Mouse (Mus musculus) v-Abl transformed pro-B cells (cell line): ENCODE data around the gene Sytl2.

Experiments used
- in situ Hi-C, 2 experiments: fragments of 400-800 bp; cut with MboI; formaldehyde crosslinking; loops; one replicate each; pipeline ENCODE4 v1.15.1; 2025; ENCODE audit not compliant: unreplicated experiment in 2 of 2

Sytl2 gene

GRCm38 (mm10) chr7:90301942-90302646 is at the start of gene Sytl2:
Sytl2 (plus strand) TSS chr7:90302252.
- in situ Hi-C loops: loop anchor here in 1 of 2 experiments (10.0 kb wide), 1 partner anchor 83 kb away; no protein-coding TSS in a partner anchor

GRCm38 (mm10) chr7:90252946-90253345 is 49.1 kb upstream of the Sytl2 start:
- in situ Hi-C loops: loop anchor here in 1 of 2 experiments (25.0 kb wide), 1 partner anchor 1184 kb away; no protein-coding TSS in a partner anchor

- in situ Hi-C loops: loop anchor here in 1 of 2 experiments (25.0 kb wide), 1 partner anchor 1179 kb away; no protein-coding TSS in a partner anchor
Observed at GRCm38 (mm10) chr7:90258701-90259100, 43.4 kb upstream of the Sytl2 start.

GRCm38 (mm10) chr7:90259899-90260298 is 42.2 kb upstream of the Sytl2 start:
- in situ Hi-C loops: loop anchor here in 1 of 2 experiments (10.0 to 25.0 kb wide), 3 partner anchors 105 to 1177 kb away; no protein-coding TSS in a partner anchor

GRCm38 (mm10) chr7:90261902-90262599 is 40.0 kb upstream of the Sytl2 start:
- in situ Hi-C loops: loop anchor here in 1 of 2 experiments (10.0 to 25.0 kb wide), 3 partner anchors 107 to 1175 kb away; no protein-coding TSS in a partner anchor

GRCm38 (mm10) chr7:90265289-90265970 is 36.6 kb upstream of the Sytl2 start, which contains the start of gene Ccdc83:
Ccdc83 (minus strand) TSS chr7:90265777.
- in situ Hi-C loops: loop anchor here (5.0 to 25.0 kb wide), 5 partner anchors 111 to 1172 kb away; no protein-coding TSS in a partner anchor

GRCm38 (mm10) chr7:90270141-90270540 is 31.9 kb upstream of the Sytl2 start:
- in situ Hi-C loops: loop anchor here (5.0 to 25.0 kb wide), 3 partner anchors 225 to 1167 kb away; no protein-coding TSS in a partner anchor

- in situ Hi-C loops: loop anchor here (5.0 to 25.0 kb wide), 3 partner anchors 220 to 1163 kb away; no protein-coding TSS in a partner anchor
Observed at GRCm38 (mm10) chr7:90274561-90275100, 27.4 kb upstream of the Sytl2 start.

GRCm38 (mm10) chr7:90277246-90277645 is 24.8 kb upstream of the Sytl2 start:
- in situ Hi-C loops: loop anchor here in 1 of 2 experiments (10.0 kb wide), 1 partner anchor 218 kb away; no protein-coding TSS in a partner anchor

GRCm38 (mm10) chr7:90277769-90278168 is 24.3 kb upstream of the Sytl2 start:
- in situ Hi-C loops: loop anchor here in 1 of 2 experiments (10.0 kb wide), 1 partner anchor 217 kb away; no protein-coding TSS in a partner anchor

GRCm38 (mm10) chr7:90279136-90279535 is 22.9 kb upstream of the Sytl2 start:
- in situ Hi-C loops: loop anchor here in 1 of 2 experiments (10.0 kb wide), 1 partner anchor 216 kb away; no protein-coding TSS in a partner anchor

GRCm38 (mm10) chr7:90280274-90280875 is 21.7 kb upstream of the Sytl2 start:
- in situ Hi-C loops: loop anchor here (5.0 kb wide), 2 partner anchors 127 to 227 kb away; no protein-coding TSS in a partner anchor

- in situ Hi-C loops: loop anchor here (5.0 kb wide), 2 partner anchors 126 to 226 kb away; no protein-coding TSS in a partner anchor
Observed at GRCm38 (mm10) chr7:90280878-90281277, 21.2 kb upstream of the Sytl2 start.

GRCm38 (mm10) chr7:90281759-90282546 is 20.1 kb upstream of the Sytl2 start:
- in situ Hi-C loops: loop anchor here (5.0 kb wide), 2 partner anchors 125 to 225 kb away; no protein-coding TSS in a partner anchor

- in situ Hi-C loops: loop anchor here (5.0 kb wide), 2 partner anchors 125 to 225 kb away; no protein-coding TSS in a partner anchor
Observed at GRCm38 (mm10) chr7:90282786-90283185, 19.3 kb upstream of the Sytl2 start.

- in situ Hi-C loops: loop anchor here (5.0 kb wide), 2 partner anchors 123 to 223 kb away; no protein-coding TSS in a partner anchor
Observed at GRCm38 (mm10) chr7:90284793-90285192, 17.3 kb upstream of the Sytl2 start.

- in situ Hi-C loops: no loop called here
Observed at GRCm38 (mm10) chr7:90291885-90292284, 10.2 kb upstream of the Sytl2 start.
